Mouse (Mus musculus): ENCODE results near the gene Il27ra.

Il27ra gene

GRCm38 (mm10) chr8:84042066-84042947, at the start of gene Il27ra:
Gene Il27ra, minus strand, starts transcription at chr8:84042589.
- DNase-seq = peak; percentile 41

DNA sequence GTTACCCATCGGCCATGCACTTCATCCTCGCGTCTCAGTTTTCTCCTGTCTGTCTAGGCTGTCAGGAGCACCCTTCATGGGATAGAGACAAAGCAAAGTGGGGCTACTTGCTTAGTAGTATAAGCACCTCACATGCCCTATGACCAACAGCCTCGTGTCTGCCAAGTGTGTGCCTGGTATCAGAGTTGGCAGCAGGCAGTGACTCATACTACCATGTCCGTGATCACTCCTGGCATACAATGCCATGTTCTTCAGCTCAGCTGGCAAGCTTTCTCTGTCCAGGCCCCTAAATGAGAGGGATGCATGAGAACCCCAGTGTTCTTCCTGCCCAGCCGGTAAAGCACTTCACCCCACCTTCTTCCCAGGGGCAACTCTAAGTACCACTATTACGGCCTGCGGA, 48.2 kb upstream of the Il27ra start:
- no peak for DNase-seq

DNA sequence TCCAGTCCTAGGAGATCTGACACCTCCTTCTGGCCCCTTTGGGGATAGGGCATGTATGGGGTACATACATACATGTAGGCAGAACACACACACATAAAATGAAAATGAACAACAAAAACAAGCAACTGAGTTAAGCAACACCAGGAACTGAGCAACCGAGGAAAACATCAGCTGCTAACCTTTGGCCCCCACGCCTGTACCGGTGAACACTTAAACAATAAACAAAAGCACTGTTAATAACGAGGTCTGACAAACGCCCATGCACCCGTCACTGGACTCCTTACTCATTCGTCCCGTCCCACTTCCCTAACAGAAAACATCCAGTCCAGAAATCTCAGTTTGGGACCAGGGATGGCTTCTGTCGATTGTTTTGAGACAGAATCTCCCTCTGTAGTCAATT, 46.9 kb upstream of the Il27ra start:
- no peak for DNase-seq

DNA sequence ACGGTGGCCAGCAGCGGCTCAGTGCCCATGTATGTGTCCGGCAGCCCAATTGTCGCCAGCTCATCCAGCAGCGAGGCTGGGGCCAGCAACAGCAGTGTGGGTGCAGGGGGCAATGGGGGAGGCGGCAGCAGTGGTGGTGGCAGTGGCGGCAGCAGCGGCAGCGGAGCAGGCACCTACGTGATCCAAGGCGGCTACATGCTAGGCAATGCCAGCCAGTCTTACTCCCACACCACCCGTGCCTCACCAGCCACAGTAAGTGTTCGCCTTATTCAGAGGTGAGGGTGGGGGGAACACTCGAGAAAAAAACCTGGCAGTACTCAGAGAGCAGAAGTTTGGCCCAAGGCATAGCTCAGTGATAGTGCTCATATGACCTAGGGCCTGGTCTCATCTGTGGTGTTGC, 45.4 kb upstream of the Il27ra start:
- DNase-seq = no peak

GRCm38 (mm10) chr8:84087156-84087555, 44.8 kb upstream of the Il27ra start:
- DNase-seq = no peak

DNA sequence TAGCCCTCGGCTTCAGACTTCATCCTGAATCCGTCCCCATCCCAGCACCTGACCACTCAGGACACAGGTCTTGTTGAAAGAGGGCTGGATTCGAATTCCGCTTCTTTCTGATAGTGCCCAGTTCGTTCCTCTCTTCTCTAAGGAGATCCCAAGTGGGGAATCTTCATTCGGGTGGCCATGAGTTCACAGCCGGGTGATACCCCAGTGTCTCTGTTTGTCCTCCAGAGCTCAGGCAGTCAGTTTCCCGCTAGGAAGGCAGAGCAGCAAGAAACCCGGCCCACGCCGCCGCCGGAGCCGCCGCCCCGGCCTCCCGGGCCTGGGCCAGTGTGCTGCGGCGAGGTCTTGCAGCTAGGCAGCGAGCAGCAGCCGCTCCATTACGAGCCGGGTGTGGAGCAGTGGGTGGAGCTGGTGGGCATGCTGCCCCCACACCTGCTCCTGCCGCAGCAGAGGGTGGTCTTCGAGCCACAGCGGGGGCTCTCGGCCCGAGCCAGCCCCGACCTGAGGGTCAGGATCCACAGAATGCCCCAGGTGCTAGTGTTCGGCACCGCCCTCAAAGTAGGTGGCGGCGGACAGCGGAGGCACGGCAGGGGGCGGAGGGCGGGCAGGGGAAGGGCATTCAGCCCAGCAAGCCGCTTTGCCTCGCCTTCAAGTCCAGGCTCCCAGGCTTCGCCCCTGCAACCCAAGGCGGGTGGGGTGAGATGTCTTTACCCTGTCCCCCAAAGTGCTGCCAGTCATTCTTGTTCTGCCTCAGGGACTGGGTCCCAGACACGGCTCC, 42.1 kb upstream of the Il27ra start:
- no peak for DNase-seq

DNA sequence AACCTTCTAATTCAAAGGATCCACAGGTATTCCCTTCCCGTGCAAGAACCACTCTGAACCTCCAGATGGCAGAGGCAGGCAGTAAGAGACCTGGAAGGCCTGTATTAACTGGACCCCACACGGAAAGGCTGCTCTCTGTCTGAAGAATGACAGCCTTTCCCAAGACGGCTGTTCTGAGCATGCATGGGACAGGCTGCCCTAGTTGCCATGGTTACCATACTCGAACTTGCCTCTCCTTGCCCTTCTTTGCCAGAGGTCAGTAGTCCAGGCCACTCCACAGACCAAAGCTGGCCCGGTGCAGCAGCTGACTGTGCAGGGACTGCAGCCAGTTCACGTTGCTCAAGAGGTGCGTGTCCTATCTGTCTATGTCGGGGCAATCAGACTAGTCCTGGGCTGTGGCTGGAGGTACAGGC, 41.4 kb upstream of the Il27ra start:
- DNase-seq = no peak

- DNase-seq = no peak
Measured at GRCm38 (mm10) chr8:84079206-84079605, 36.8 kb upstream of the Il27ra start.

DNA sequence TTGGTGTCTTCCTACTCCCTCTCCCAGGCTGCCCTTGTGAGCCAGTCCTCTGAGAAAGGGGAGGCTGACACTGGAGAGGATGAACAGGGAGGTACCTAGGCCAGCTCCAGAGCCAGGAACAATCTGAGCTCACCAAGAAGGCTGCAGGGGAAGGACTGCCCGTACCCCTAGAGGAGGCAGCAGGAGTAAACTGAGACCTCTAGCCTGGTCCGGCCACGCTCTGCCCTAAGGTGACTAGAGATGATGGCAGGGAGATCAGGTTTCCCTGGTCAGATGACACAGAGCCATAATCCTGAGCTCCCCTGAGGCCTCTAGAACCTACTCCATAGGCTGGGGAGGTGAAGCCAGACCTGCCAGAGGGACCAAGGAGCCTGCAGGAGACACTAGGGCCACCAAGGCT, 34.5 kb upstream of the Il27ra start:
- no peak for DNase-seq

DNA sequence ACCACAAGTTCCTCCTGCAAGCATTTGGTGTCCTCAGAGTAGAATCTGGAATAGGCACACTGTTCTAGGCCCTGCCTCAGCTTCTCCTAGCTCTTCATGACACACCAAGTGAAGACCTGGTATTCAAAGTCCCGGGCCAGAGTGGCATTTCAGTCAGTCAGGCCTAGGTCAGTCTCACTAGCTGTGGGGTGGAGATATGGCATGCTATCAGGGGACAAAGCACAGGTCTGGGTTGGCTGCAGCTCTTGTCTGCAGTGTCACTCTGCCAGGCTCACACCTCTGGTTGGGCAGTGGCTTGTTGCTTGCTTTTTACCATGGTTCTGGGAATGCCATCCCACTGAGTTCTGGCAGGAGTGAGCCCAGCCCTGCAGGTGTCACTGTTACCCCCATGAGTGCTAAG, 34.0 kb upstream of the Il27ra start:
- DNase-seq = no peak

DNA sequence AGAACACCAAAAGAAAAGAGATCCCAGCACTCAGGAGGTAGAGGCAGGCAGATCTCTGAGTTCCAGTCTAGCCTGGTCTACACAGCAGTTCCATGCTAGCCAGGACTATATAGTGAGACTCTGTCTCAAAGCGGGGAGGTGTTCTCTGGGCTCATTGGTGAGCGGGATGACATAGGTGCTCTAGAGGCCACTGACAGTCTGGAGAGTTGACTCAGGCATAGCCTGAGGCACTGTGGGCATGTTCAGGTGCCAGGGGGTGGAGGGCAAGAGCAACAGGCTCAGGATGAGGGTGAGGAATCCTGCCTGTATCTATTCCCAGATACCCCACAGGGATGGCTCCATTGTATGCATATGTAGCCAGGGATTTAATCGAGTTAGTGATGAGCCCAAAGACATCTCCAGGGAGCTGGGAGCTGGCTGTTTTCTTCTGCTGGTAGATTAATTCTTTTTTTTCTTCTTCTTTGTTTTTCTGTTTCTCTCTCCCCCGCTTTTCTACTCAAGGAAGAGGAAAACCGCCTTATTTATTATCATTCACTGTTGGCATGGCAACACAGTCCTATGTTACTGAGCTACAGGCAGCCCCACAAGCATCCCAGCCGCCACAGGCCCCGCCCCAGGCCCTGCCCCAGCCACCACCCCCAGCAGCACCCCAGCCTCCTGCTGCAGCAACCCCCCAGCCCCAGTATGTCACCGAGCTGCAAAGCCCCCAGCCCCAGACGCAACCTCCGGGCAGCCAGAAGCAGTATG, 31.0 kb upstream of the Il27ra start:
- no peak for DNase-seq

- no peak for DNase-seq
Measured at GRCm38 (mm10) chr8:84072321-84072720, 29.9 kb upstream of the Il27ra start.

DNA sequence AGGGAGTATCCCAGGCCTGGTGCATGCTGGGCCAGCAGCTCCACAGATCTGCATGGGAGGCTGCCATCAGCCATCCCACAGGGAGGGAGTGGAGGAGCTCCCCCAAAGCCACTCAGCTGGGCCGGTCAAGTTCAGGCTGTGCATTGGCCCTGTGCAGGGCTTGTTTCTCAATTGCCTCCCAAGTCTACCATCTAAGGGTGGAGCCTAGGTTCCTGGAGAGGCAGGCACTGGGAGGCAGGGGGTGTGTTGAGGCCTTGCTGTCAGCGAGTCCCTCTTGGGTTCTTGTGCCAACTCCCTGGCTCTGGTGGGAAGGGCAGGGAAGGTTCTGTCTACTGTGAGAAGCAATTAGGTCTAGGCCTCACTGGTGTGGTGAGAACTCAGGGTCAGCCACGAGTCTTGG, 29.5 kb upstream of the Il27ra start:
- DNase-seq = no peak

DNA sequence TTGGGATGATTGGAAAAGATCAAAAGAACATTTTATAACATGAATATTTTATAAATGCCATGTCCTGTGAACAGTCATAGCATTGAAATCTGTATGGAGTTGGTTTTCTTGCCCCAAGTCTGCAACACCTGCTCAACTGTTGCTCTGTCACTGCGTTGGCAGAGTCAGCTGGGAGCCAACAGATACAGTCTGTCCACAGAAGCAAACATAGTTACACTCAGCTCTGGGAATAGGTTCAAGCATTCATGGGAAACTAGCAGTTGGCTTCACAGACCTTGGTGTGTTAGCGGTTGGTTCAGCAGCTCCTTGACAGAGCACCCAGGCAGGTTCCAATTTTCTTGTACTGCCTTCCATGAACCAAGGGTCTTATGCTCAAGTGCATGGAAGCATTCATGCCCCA, 28.3 kb upstream of the Il27ra start:
- no peak for DNase-seq

DNA sequence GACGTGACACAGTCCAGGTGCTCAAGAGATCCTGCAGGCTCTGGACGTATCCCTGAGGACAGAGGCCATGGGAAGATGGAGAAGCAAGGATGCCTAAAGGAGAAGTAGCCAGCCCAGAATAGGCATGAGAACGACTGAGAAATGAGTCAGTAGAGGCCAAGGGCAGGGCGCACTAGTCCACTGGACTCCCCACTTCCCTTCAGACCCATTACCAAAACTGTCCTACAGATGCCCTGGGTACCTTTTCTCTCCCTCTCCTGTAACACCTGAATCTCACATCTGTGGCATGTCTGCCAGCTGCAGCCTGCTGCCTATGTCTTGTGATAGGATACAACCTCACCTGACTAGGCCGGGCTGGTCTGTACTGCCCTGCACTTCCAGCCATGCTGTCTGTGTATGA, 27.9 kb upstream of the Il27ra start:
- no peak for DNase-seq

DNA sequence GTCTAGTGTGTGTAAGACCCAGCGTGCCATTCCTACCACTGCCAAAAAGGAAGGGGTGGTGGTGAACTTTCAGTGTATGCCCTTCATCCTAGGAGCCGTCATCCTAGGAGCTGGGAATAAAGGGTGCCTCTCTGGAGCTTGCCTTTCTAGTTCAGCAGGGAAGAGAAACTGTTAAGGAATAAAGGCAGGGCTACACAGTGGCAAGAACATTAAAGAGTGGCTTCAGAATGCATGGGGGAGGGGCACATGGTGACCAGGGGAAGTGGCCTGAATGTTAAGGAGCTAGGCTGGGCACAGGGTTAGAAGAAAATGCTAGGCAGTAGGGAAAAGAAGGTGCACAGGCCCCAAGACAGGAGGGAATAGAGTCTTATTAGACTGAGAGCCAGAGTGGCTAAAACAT, 27.4 kb upstream of the Il27ra start:
- no peak for DNase-seq

- DNase-seq = no peak
Measured at GRCm38 (mm10) chr8:84069169-84069568, 26.8 kb upstream of the Il27ra start.

GRCm38 (mm10) chr8:84068316-84069035, 26.1 kb upstream of the Il27ra start:
- DNase-seq = no peak

DNA sequence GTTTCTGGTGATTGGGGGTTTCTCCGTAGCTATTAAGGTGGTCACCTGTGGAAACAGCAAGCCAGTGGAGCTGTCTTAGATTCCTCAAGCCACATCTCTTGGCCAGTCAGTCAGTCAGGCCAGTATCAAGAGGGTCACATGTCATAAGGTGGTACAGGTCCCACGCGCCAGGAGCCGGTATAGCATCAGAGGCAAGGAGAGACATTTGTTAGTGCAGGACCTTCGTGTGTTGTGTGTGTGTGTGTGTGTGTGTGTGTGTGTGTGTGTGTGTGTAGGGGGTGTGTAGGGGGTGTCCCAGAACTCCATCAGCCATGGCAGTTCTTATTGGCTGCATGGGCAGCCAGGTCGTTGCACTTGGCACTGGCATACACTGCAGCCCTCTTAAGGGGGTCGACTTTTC, 25.5 kb upstream of the Il27ra start:
- no peak for DNase-seq

DNA sequence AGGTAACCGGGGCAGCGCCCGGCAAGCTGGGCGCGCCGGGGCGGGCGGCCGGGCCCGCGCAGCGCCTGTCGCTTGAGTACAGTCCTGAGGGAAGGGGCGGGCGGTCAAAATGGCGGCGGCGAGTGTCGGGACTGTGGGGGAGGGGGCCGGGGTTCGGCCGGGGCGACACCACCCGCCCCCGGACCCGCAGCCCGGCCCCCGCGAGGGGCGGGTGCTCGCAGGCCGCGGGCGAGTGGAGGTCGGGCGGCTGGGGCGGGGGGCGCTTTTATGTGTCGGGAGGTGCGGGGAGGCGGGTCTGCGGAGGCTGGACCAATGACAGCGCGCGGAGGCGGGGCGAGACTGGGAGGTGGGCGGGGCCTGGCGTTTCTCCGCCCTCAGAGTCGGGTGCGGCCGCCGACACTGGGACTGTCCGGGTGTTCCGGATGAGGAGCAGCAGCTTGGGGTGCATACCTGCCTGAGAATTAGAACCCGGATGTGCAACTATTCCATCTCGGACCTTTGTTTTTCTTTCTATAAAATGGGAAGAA, 24.7 kb upstream of the Il27ra start:
- DNase-seq = peak; percentile 97

GRCm38 (mm10) chr8:84066291-84066930, 24.0 kb upstream of the Il27ra start, which contains the start of gene Rfx1:
Gene Rfx1, plus strand, starts transcription at chr8:84066834.
- DNase-seq = peak; percentile 99

All from right cerebral cortex, postnatal 14 days (tissue).